Mouse (Mus musculus) frontal cortex, postnatal 25 days (tissue): Measurements from ENCODE around the gene Adar.
"Not testable (repeated sequence)": the region's sequence is repeated elsewhere in the genome, so short reads cannot be mapped to it uniquely, and the experiment has no call there.

Experiments used
- DNase-seq, 2 experiments: peaks; one replicate each; pipeline ENCODE4 v3.0.0; 2022; ENCODE audit warnings: low spot score in 2 of 2

The Adar gene

GRCm38 (mm10) chr3:89794616-89795015 lies 79.8 kb downstream of the Adar start:
- DNase-seq, result no peak

DNA sequence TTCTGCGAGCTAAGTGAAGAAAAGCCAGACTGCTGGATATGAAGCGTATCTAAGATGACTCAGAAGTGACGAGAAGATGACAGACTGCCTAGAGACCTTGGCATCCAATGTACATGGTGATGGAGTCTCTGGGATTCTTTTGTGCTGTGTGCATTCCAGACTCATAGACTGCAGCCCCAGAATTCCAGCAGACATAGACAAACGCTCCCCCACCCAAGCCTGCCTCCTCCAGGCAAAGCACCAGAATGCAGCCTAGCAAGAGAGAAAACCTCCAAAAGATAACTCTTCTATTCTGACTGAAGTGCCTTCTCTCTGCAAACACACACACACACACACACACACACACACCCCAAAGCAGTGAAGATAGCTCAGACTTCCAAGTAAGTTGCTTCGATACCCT lies 80.9 kb downstream of the Adar start:
- no peak for DNase-seq

GRCm38 (mm10) chr3:89796358-89796757 lies 81.5 kb downstream of the Adar start:
- DNase-seq, result no peak

GRCm38 (mm10) chr3:89798518-89798917 lies 83.7 kb downstream of the Adar start:
- no peak for DNase-seq

DNA sequence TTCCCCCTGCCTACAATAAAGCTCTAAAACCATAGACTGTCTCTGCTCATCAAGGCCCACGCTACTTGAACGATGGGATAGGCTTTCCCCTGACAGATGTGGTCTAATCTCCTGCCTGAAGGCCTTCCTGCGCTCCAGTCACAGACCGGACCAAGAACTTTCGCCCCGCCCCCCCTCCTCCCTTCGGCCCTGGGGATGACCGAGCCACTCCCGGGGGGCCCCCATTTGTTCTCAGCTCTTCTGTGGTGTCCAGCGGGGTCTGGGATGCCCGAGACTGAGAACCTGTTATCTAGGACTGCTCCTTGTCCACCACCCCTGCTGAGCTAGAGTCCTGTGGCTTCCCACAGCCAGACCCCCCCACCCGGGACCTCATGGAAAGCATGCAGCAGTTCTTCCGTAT lies 84.7 kb downstream of the Adar start:
- no peak for DNase-seq

DNA sequence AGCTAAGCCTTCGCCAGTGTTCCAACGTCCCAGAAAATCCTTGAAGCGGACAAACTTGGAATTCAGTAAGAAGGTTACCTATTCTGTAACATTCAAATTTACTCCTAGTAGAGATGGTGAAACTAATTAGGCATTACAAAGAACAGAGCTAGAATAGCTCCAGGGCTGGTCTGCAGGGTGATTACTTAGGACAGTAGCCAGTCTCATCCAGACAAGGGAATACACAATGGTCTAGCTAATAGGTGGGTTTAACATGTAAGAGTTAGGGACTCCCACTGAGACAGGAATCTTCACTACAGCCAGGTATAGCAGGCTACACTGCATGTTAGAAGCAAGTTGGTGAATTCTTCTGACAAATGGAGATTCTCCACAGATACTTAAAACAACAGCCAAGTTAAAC lies 85.3 kb downstream of the Adar start:
- not testable (repeated sequence) for DNase-seq

DNA sequence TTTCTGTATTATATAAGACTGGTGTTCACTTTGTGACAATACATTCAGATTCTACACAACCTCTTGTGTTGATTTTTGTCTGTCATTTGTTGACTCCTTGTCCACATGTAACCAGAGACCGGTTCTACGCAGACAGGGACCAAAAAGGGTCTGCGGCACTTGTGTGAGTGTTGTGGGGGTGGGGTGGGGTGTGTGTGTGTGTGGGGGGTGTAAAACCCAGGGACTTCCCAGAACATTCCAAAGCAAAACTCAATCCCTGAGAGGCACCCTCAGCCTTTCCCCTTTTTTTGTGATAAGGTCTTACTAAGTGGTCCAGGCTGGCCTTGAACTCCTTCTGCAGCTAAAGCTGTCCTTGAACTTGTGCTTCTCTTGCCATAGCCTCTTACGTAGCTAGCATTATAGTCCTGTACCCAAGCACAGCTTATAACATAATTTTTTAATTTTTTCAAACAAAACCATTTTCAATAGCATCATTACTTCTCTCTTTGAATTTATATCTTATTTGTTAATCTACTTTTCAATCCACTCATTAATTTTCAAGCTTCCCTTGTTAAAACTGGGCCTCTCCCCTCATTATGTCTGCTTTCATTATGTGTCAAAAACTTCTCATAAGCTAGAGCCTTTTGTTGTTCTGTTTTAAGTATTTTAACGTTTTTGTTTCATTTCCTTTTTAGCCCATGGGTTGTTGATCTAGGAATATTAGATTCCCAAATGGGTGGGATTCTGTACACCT lies 86.1 kb downstream of the Adar start:
- DNase-seq, result no peak

DNA sequence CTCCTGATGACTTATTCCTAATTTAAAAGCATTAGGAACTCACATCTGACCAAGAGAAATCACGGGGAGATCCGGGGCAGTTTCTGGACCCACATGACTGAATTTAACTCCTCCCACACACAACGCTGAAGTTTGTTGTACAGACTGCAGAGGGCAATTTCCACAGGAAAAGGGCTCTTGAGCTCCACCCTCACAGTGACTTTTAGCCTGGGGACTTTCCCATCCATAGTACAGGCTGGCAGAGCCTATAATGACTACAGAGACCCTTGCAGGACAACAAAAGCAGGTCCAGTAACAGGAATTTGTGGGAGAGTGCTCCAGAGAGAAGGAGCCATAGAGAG lies 86.7 kb downstream of the Adar start:
- no peak for DNase-seq

DNA sequence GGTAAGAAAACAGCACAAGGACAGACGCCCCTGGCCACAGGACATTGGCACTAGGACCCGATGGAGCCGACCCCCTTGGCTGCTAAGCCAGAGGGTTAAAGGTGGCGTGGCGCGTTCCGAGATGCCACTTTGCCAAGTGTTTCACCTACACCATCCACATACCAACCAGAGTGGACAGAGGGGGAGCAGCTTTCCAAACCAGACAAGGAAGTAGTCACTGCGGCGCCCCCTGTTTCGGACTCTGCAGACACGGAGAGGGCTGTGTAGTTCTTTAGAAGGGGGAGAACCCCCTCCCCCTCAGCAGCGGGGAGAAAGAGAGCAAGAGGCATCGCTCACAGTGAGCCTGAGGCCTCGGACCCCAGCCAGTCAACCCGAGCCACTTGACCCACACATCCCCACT lies 88.1 kb downstream of the Adar start:
- DNase-seq, result no peak
